Mouse (Mus musculus) cortical plate, adult 2 months (tissue): Measurements from ENCODE around the gene Nme3.

Source experiments
- CTCF ChIP-seq: fragments of 200-500 bp; IDR thresholded peaks from 2 replicates; pipeline ENCODE4 v1.5.1; 2011; ENCODE audit warnings: mild to moderate bottlenecking, control low read depth, low read length; ENCODE audit not compliant: insufficient read depth; ENCODE audit errors: extremely low read depth
- POLR2A ChIP-seq: fragments of 200-500 bp; IDR thresholded peaks from 2 replicates; pipeline ENCODE4 v1.6.1; 2011; ENCODE audit warnings: mild to moderate bottlenecking, low read length, control low read depth; ENCODE audit not compliant: insufficient read depth; ENCODE audit errors: extremely low read depth

- TF ChIP-seq POLR2A (no peak), CTCF (no peak)
These were observed 47.7 kb upstream of the Nme3 start for GRCm38 (mm10) chr17:24848600-24849031.
